Mouse (Mus musculus) spleen, adult 2 months (tissue): ENCODE measurements around the gene Setd1b.

Source experiments
- CTCF ChIP-seq: fragments of 200-500 bp; IDR thresholded peaks from 2 replicates; pipeline ENCODE4 v1.5.1; 2011; ENCODE audit warnings: mild to moderate bottlenecking, inconsistent platforms; ENCODE audit not compliant: insufficient read depth, insufficient read length, insufficient replicate concordance; ENCODE audit errors: extremely low read depth
- POLR2A ChIP-seq: fragments of 200-500 bp; IDR thresholded peaks from 2 replicates; pipeline ENCODE4 v1.6.1; 2011; ENCODE audit warnings: low read depth, low read length, inconsistent platforms

DNA sequence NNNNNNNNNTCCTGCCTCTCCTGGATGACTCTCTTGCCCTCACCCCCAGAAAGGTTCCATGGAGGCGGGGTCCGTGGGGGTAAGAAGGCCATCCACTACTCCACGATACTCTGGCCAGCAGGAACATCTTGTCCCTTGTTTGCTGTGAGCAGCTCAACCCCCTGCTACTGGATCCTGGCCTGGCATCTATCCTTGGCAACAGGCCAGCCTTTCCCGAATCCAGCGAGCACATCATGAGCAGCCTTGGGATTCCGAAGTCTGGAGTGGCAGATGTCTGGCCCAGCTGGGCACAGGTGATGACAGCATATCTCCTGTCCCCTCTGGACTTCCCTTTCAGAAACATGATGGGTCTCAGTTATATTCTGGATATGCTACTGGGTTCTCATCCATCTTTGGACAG, 44.0 kb downstream of the Setd1b start:
- no peak for TF ChIP-seq CTCF
- no peak for TF ChIP-seq POLR2A
